Mouse (Mus musculus) layer of hippocampus, postnatal 14 days (tissue): ENCODE measurements around the gene Setd1a. TPM values are rescaled to one million over a fixed set of nuclear protein-coding genes. Genes with fewer than 3 reads are reported as not detected.
"Not testable (repeated sequence)": the region's sequence is repeated elsewhere in the genome, so short reads cannot be mapped to it uniquely, and the experiment has no call there.

Experiments
- DNase-seq, 2 experiments: peaks; one replicate each; pipeline ENCODE4 v3.0.0; 2021 to 2022; ENCODE audit warnings: low spot score in 2 of 2, mixed read lengths in 1 of 2
- long read RNA-seq, 2 experiments: library from polyadenylated mRNA; stranded (forward); transcript quantifications; one replicate each; pipeline ENCODE4 v2.0.0; 2021
- total RNA-seq, 2 experiments: library from RNA; stranded (reverse); gene quantifications; 2 replicates each; pipeline ENCODE4 v1.2.3; 2021

Setd1a gene
- total RNA-seq, result 10 to 100 TPM; 38.2 to 41.8 TPM
- long read RNA-seq, experiment 1, partial matches to known transcripts, result 9 of 9 reads
- long read RNA-seq, experiment 1, other reads (novel, unspliced or antisense), result 0 of 9 reads
- long read RNA-seq, experiment 2, partial matches to known transcripts, result 7 of 7 reads
- long read RNA-seq, experiment 2, other reads (novel, unspliced or antisense), result 0 of 7 reads

- peak; percentile 86 to 91 for DNase-seq
Observed at GRCm38 (mm10) chr7:127776426-127776825, at the start of gene Setd1a. TSS of gene Setd1a (plus strand) at chr7:127776670.

- no peak for DNase-seq
Observed at GRCm38 (mm10) chr7:127727898-127728297, 48.6 kb upstream of the Setd1a start.

GRCm38 (mm10) chr7:127730170-127730569 lies 46.3 kb upstream of the Setd1a start:
- DNase-seq, result no peak

DNA sequence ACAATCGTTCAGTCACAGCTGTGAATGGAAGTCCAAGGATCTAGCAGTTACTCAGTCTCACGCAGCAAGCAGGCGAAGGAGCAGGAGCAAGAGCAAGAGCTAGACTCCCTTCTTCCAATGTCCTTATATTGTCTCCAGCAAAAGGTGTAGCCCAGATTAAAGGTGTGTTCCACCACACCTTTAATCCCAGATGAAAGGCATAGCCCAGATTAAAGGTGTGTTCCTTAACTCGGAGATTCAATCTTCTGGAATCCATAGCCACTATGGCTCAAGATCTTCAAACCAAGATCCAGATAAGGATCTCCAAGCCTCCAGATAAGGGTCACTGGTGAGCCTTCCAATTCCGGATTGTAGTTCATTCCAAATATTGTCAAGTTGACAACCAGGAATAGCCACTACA lies 44.4 kb upstream of the Setd1a start, which contains the start of gene Ctf2:
Gene Ctf2, minus strand, starts transcription at position 101 of the 400 bp plus-strand sequence.
- not testable (repeated sequence) for DNase-seq

DNA sequence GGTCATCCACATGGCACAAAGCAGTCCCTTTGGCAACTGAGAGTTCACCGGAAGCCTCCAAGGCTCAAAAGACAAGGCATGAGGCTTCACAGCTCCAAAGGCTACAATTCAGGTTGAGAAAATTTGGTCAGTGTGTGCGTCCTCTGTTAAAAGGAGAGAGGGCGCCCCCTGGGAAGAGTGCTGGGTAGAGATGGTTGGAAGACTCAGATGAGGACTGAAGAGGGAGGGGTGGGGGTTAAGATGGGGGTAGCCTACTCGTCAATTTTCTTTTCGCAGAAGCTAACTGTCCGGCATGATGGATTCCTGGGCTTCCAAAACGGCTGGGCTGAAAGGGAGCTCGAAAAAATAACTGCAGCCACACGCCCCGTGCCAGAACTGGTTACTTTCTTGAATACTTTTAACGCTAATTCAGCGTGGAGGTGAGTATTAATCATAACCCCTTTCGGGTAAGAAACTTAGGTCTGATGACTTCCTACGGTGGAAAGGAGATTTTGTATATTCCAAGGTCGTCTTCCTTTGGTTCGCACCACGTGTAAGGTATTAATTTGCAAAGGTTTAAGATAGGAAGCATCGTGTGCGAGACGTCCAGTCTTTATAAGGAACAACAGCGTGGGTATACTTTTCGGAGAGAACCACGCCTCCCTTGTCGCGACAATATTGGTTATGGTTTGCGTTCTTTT lies 32.0 kb upstream of the Setd1a start, which contains the start of gene Fbxl19:
Gene Fbxl19, plus strand, starts transcription at position 178 of the 680 bp plus-strand sequence.
- peak; percentile 63 to 76 for DNase-seq

DNA sequence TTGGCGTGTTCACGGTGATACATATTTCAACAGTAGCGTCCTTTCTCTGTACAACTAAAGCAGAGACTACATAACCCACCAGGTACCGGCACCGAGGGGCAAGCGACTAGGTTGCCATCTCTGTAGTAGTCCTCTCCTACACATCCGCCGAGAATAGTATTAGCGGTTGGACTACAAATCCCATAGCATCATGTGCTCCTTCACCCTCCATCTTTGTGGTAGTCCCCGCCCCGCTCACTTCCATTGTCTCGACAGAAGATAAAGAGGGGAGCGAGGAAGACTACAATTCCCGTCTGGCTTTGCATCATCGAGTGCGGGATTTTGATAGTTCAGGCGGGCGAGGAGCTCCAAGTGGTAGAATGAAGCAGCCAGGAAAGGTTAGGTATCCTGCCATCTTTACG lies 31.2 kb upstream of the Setd1a start:
- peak; percentile 92 to 98 for DNase-seq

DNA sequence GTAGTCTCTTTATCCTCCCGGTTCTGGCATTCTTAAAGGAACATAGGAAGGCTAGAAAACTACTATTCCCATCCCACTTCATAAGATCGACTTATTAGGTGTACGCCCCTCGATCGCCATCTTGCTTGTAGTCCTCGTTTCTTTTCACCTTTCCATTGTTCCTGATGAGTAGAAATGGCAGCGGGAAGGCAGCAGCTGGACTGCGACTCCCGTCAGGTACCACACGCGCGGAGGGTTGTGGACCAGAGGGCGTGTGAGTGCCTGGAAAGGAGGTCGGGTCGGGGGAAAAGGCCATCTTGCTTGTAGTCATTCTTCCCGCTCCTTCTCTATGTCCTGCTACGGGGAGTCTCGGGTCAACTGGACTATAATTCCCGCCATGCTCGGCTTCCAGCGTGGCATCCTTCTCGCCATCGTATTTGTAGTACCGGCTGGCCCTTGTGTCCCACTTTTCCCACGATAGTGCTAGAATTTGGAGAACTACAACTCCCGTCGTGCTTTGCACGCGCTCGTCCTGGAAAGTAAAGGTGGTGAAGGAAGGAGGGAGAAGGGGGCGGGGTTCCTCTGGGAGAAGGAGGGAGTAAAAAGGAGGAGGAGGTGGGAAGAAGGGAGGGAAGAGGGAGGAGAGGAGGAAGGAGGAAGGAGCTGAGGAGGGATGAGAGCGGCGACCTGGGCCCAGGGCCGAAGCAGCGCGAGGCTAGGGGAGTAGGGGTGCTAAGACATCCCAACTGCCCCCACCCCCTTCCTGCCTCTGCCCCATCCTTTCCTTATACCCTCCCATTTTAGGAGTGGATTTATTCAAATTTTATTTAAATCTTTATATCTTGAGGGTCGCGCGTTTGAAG lies 30.6 kb upstream of the Setd1a start:
- peak; percentile 96 to 99 for DNase-seq

- no peak for DNase-seq
Observed at GRCm38 (mm10) chr7:127746494-127747491, 29.7 kb upstream of the Setd1a start.

DNA sequence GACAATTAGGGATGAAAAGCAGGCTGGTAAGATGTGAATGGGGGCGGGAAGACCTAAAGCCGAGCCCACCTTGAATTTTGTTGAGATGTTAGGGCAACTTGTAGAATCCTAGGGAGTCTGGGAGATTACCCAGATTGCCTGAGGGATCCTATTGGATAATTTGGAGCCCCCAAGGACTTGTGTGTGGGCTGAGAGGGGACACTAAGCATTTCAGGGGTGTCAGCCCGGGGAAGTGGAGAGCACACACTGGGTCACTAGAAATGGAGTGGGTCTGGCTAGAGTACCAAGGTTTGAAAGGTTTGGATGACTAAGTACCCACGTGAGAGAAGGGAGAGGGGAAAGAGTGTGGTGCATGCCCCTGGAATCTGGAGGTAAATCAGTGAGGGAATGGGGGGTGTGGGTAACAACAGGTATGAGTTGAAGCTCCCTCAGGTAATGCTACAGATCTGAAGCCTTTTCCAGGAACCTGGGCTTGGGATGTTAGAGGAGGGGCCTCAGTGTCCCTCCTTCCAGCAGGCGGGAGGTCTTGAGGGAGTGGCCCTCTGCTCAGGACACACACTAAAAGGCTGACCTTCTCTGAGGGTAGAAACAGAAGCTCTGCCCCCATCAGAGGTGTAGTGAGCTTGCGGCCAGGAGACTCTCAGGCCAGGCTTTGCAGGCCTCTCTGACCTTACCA lies 28.8 kb upstream of the Setd1a start:
- no peak for DNase-seq

- no peak for DNase-seq
Observed at GRCm38 (mm10) chr7:127748235-127748560, 28.3 kb upstream of the Setd1a start.

GRCm38 (mm10) chr7:127750131-127751127 lies 26.0 kb upstream of the Setd1a start:
- peak in 1 of 2 experiments; percentile 69 for DNase-seq

GRCm38 (mm10) chr7:127751619-127752018 lies 24.9 kb upstream of the Setd1a start:
- no peak for DNase-seq

DNA sequence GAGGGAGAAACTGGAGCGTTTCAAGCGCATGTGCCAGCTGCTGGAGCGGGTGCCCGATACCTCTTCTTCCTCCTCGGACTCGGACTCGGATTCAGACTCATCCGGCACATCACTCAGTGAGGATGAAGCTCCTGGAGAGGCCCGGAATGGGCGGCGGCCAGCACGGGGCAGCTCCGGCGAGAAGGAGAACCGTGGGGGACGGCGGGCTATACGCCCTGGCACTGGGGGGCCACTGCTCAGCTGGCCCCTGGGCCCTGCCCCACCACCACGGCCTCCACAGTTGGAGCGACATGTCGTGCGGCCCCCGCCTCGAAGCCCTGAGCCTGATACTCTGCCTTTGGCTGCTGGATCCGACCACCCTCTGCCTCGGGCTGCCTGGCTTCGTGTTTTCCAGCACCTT lies 24.4 kb upstream of the Setd1a start:
- DNase-seq, result no peak

DNA sequence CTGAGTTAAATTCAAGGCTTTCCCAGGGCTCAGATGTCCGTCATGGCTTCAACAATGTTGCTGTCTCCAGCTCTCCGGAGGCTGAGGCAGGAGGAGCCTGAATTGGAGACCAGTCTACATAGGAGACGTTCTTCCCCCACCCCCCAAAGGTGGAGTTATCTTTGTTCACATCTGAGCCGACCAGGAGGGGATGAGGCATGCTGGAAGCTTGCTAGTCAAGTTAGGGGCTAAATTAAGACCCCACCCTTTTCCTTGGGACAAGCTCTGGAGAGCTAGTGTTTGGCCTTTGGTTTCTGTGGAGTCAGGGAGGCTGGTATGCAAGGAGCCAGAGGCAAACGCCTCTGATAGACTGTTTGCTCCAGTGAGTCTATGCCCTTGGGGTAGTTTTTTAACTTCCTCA lies 23.3 kb upstream of the Setd1a start:
- DNase-seq, result no peak

DNA sequence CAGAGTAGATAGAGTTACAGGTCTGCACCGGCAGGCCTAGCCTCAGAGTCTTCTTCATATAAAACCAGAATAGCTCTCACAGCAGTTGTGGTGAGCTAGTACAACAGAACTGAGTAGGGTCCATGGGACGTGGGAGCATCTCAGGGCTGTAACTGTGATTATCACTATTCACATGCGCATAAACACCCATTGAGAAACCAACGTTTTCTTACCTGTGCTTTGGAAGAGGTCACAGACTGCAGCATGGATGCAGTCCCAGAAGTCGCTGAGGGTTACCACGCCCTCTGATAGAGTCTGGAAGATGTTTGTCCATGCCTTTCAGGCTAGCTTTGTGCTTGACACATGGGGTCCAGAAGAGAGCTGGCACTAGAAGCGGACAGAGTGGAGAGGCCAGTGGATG lies 22.7 kb upstream of the Setd1a start:
- DNase-seq, result no peak

DNA sequence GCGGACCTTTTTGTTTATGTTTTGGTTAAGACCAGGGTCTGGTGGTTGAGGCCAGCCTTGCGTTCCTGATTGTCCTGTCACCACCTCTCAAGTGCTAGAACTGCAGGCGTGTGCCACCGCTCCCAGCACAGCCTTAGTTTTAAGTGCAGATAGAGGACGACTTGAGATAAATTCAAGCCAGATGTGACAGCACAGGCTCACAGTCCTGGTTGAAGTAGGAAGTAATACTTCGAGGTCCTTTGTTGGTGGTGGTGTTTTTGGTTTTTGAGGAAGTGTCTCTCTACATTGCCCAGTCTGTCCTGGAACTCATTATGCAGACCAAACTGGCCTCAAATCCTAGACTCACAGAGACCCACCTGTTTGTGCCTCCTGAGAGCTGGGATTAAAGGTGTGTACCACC lies 16.8 kb upstream of the Setd1a start:
- DNase-seq, result no peak

- no peak for DNase-seq
Observed at GRCm38 (mm10) chr7:127760478-127760877, 16.0 kb upstream of the Setd1a start.

GRCm38 (mm10) chr7:127761026-127761425 lies 15.4 kb upstream of the Setd1a start:
- peak; percentile 50 to 69 for DNase-seq

GRCm38 (mm10) chr7:127763642-127764041 lies 12.8 kb upstream of the Setd1a start:
- no peak for DNase-seq
